8 mouse cellular contexts compared by ENCODE assay signal in genomic region chr2:3335611-3336301, GRCm38 (mm10). TPM values are rescaled to one million over a fixed set of nuclear protein-coding genes. Genes with fewer than 3 reads are reported as not detected.
DNase-seq lines count a peak whose midpoint lies in the region; ATAC-seq and TF ChIP-seq lines count a peak whose summit lies in the region.

Gene Acbd7, plus strand, starts transcription at chr2:3336168.

- H3K4me3 ChIP-seq in cortical plate, adult 2 months (ENCODE audit: insufficient read depth, low read length), result peak within 1 kb of the TSS; percentile 31
- peak within 1 kb of the TSS; percentile 35 for H3K4me3 ChIP-seq in intestine, postnatal 0 days (ENCODE audit: low read depth, low read length)
- H3K4me3 ChIP-seq in limb, embryonic 12.5 days (replicated peaks), result peak within 1 kb of the TSS; percentile 16
- peak within 1 kb of the TSS; percentile 31 for H3K4me3 ChIP-seq in midbrain, embryonic 13.5 days (replicated peaks)

- ATAC-seq in intestine, postnatal 0 days, result peak; percentile 44
- ATAC-seq in limb, embryonic 12.5 days (ENCODE audit: insufficient number of reproducible peaks, insufficient read depth, low FRiP score, low TSS enrichment, low read depth), result no peak
- ATAC-seq in midbrain, embryonic 13.5 days, result peak; percentile 18

- TF ChIP-seq POLR2A in cortical plate, adult 2 months (IDR thresholded peaks at IDR 0.05; ENCODE audit: extremely low read depth, insufficient read depth, low read length), result no peak

- peak within 1 kb of the TSS; percentile 8; the same call in 1 of the 2 replicates for H3K9ac ChIP-seq in intestine, postnatal 0 days (ENCODE audit: low read depth, low read length)
- H3K9ac ChIP-seq in limb, embryonic 12.5 days (replicated peaks), result no peak within 1 kb of the TSS
- H3K9ac ChIP-seq in midbrain, embryonic 13.5 days (replicated peaks), result peak within 1 kb of the TSS; percentile 55

- H3K27me3 ChIP-seq in intestine, postnatal 0 days (replicated peaks; ENCODE audit: control insufficient read depth, insufficient read depth, low read length), result no peaks in the 10 kb centered on the region
- H3K27me3 ChIP-seq in limb, embryonic 12.5 days, result peaks cover 21% of the 10 kb centered on the region
- peaks cover 14% of the 10 kb centered on the region for H3K27me3 ChIP-seq in midbrain, embryonic 13.5 days

- no peak within 1 kb of the TSS for H3K27ac ChIP-seq in cortical plate, adult 2 months (ENCODE audit: insufficient read depth, low read length)
- H3K27ac ChIP-seq in intestine, postnatal 0 days (ENCODE audit: low read depth, low read length), result 0 out of 2 replicates have a peak within 1 kb of the TSS, but pooled peaks have one; percentile 5
- H3K27ac ChIP-seq in limb, embryonic 12.5 days, result no peak within 1 kb of the TSS
- no peak within 1 kb of the TSS for H3K27ac ChIP-seq in midbrain, embryonic 13.5 days

- peak within 1 kb of the TSS; percentile 68 for H3K4me2 ChIP-seq in intestine, postnatal 0 days (replicated peaks; ENCODE audit: low read depth)
- H3K4me2 ChIP-seq in limb, embryonic 12.5 days, result peak within 1 kb of the TSS; percentile 48
- H3K4me2 ChIP-seq in midbrain, embryonic 13.5 days (replicated peaks), result peak within 1 kb of the TSS; percentile 57

- peaks cover 2% of the 10 kb centered on the region; the same call in 1 of the 2 replicates for H3K4me1 ChIP-seq in cortical plate, adult 2 months (ENCODE audit: control insufficient read depth, insufficient read depth, low read length)
- peaks cover 3% of the 10 kb centered on the region; the same call in 1 of the 2 replicates for H3K4me1 ChIP-seq in intestine, postnatal 0 days (replicated peaks; ENCODE audit: control insufficient read depth, insufficient read depth, low read length)
- peaks cover 18% of the 10 kb centered on the region for H3K4me1 ChIP-seq in limb, embryonic 12.5 days (replicated peaks)
- H3K4me1 ChIP-seq in midbrain, embryonic 13.5 days (replicated peaks), result peaks cover 25% of the 10 kb centered on the region

- TF ChIP-seq CTCF in cortical plate, adult 2 months (IDR thresholded peaks at IDR 0.05; ENCODE audit: extremely low read depth, insufficient read depth, low read length), result no peak
- TF ChIP-seq CTCF in intestine, postnatal 0 days (IDR thresholded peaks at IDR 0.05; ENCODE audit: low read depth), result no peak

- H3K9me3 ChIP-seq in intestine, postnatal 0 days (ENCODE audit: control insufficient read depth), result no peaks in the 10 kb centered on the region
- no peaks in the 10 kb centered on the region for H3K9me3 ChIP-seq in limb, embryonic 12.5 days
- no peaks in the 10 kb centered on the region for H3K9me3 ChIP-seq in midbrain, embryonic 13.5 days

- peak; percentile 94 for DNase-seq in heart, adult 11 months
- DNase-seq in heart, adult 8-10 months (ENCODE audit: low spot score), result no peak
- DNase-seq in gastrocnemius, postnatal 10 days, result peak; percentile 15
- peak; percentile 14 to 17 for DNase-seq in spleen, adult 18-20 months

- no peaks in the 10 kb centered on the region for H3K36me3 ChIP-seq in intestine, postnatal 0 days (ENCODE audit: control insufficient read depth, insufficient read depth)
- no peaks in the 10 kb centered on the region for H3K36me3 ChIP-seq in limb, embryonic 12.5 days
- H3K36me3 ChIP-seq in midbrain, embryonic 13.5 days, result no peaks in the 10 kb centered on the region

- WGBS in intestine, postnatal 0 days, result 4% methylated on average over 20 of the region's 20 CpGs
- 5% methylated on average over 20 of the region's 20 CpGs for WGBS in limb, embryonic 12.5 days
- 7% methylated on average over 20 of the region's 20 CpGs for WGBS in midbrain, embryonic 13.5 days

RNA-seq across cellular contexts. Expression of gene Acbd7, which starts in this region (rescaled TPM):
- 1 to 10 TPM in 3 of 4 experiments, under 1 TPM in 1; 0.95 to 2.4 (median 1.5) TPM for total RNA-seq in heart, adult 8-10 months (2022)
- 1.2 and 1.4 TPM in 2 replicates for polyA plus RNA-seq in cortical plate, adult 2 months (2012; rRNA removed)
- under 1 TPM; 0.49 to 0.93 TPM for total RNA-seq in gastrocnemius, postnatal 10 days (2021)
- polyA plus RNA-seq in intestine, postnatal 0 days (2015; fragmentation: Nextera tagmentation; extraction: Ambion mirVana), result 0.40 and 0.63 TPM in 2 replicates
- polyA plus RNA-seq in limb, embryonic 12.5 days (2016; fragmentation: Nextera tagmentation; extraction: Ambion mirVana), result 0.60 TPM in 1 of 2 replicates, not detected in the other
- 1.2 and 1.3 TPM in 2 replicates for polyA plus RNA-seq in midbrain, embryonic 13.5 days (2015; fragmentation: Nextera tagmentation; extraction: Ambion mirVana)

Comparison
In these comparisons a context has a peak if more than half of its experiments do, and no peak if none do; other contexts are left out.
1. Peak in DNase-seq in gastrocnemius, postnatal 10 days; RNA of the gene not detected or under 1 TPM.
2. Peak in ATAC-seq, H3K4me3 ChIP-seq, H3K27ac ChIP-seq, H3K9ac ChIP-seq and H3K4me2 ChIP-seq in intestine, postnatal 0 days; RNA of the gene not detected or under 1 TPM.